Comparison of ENCODE assay signal across 8 mouse cellular contexts in genomic region chr10:111834925-111835823, GRCm38 (mm10).
DNase-seq lines count a peak whose midpoint lies in the region; ATAC-seq and TF ChIP-seq lines count a peak whose summit lies in the region.

No protein-coding gene starts in this region.

- H3K9me3 ChIP-seq in liver, embryonic 16.5 days (replicated peaks; ENCODE audit: control insufficient read depth, low read length), result no peaks in the 10 kb centered on the region
- no peaks in the 10 kb centered on the region for H3K9me3 ChIP-seq in forebrain, embryonic 13.5 days (replicated peaks)
- H3K9me3 ChIP-seq in forebrain, postnatal 0 days (ENCODE audit: low read length), result no peaks in the 10 kb centered on the region

- H3K27ac ChIP-seq in liver, embryonic 16.5 days (ENCODE audit: low read length), result no peak overlapping the region
- H3K27ac ChIP-seq in forebrain, embryonic 13.5 days, result no peak overlapping the region
- H3K27ac ChIP-seq in forebrain, postnatal 0 days (ENCODE audit: low read depth, low read length), result no peak overlapping the region

- TF ChIP-seq CTCF in forebrain, postnatal 0 days (IDR thresholded peaks at IDR 0.05; ENCODE audit: low read depth), result no peak

- no peak overlapping the region for H3K4me3 ChIP-seq in liver, embryonic 16.5 days (ENCODE audit: low read depth, low read length)
- no peak overlapping the region for H3K4me3 ChIP-seq in forebrain, embryonic 13.5 days
- no peak overlapping the region for H3K4me3 ChIP-seq in forebrain, postnatal 0 days (ENCODE audit: low read depth, low read length)

- H3K9ac ChIP-seq in liver, embryonic 16.5 days (ENCODE audit: low read depth, low read length), result no peak overlapping the region
- H3K9ac ChIP-seq in forebrain, embryonic 13.5 days, result no peak overlapping the region
- H3K9ac ChIP-seq in forebrain, postnatal 0 days, result no peak overlapping the region

- no peaks in the 10 kb centered on the region for H3K27me3 ChIP-seq in liver, embryonic 16.5 days (ENCODE audit: control insufficient read depth, insufficient read depth, low read depth, low read length)
- no peaks in the 10 kb centered on the region for H3K27me3 ChIP-seq in forebrain, embryonic 13.5 days
- no peaks in the 10 kb centered on the region for H3K27me3 ChIP-seq in forebrain, postnatal 0 days (ENCODE audit: insufficient read depth, low read length)

- DNase-seq in cerebellum, postnatal 10 days, result peak; percentile 45 to 64
- no peak for DNase-seq in cerebellum, postnatal 4 days (ENCODE audit: low spot score in 2 of 2)
- peak; percentile 50 for DNase-seq in 416B (ENCODE audit: low read depth)
- DNase-seq in gastrocnemius, postnatal 36 days, result peak; percentile 21 to 44
- DNase-seq in spleen, postnatal 4 days (ENCODE audit: low spot score in 2 of 2), result no peak
- no peak for DNase-seq in forebrain, postnatal 0 days

- 29% methylated on average over 11 of the region's 11 CpGs for WGBS in liver, embryonic 16.5 days (ENCODE audit: insufficient replicate concordance)
- WGBS in forebrain, embryonic 13.5 days, result 50% methylated on average over 11 of the region's 11 CpGs
- WGBS in forebrain, postnatal 0 days, result 49% methylated on average over 11 of the region's 11 CpGs

- H3K4me2 ChIP-seq in liver, embryonic 16.5 days (ENCODE audit: low read depth, low read length), result no peak overlapping the region
- H3K4me2 ChIP-seq in forebrain, embryonic 13.5 days, result no peak overlapping the region
- no peak overlapping the region for H3K4me2 ChIP-seq in forebrain, postnatal 0 days (ENCODE audit: low read depth)

- H3K36me3 ChIP-seq in liver, embryonic 16.5 days (ENCODE audit: control insufficient read depth, insufficient read depth), result no peaks in the 10 kb centered on the region
- no peaks in the 10 kb centered on the region for H3K36me3 ChIP-seq in forebrain, embryonic 13.5 days (ENCODE audit: poor library complexity, severe bottlenecking)
- H3K36me3 ChIP-seq in forebrain, postnatal 0 days (ENCODE audit: insufficient read depth), result no peaks in the 10 kb centered on the region

- peaks cover 15% of the 10 kb centered on the region for H3K4me1 ChIP-seq in liver, embryonic 16.5 days (ENCODE audit: control insufficient read depth, low read depth, low read length)
- H3K4me1 ChIP-seq in forebrain, embryonic 13.5 days, result peaks cover 8% of the 10 kb centered on the region
- H3K4me1 ChIP-seq in forebrain, postnatal 0 days (ENCODE audit: insufficient read depth), result no peaks in the 10 kb centered on the region

- intact Hi-C loops in gastrocnemius, postnatal 36 days (cut with DNase I), result no loop called here

- peak; percentile 50 for ATAC-seq in liver, embryonic 16.5 days (ENCODE audit: low read depth)
- no peak for ATAC-seq in forebrain, embryonic 13.5 days
- ATAC-seq in forebrain, postnatal 0 days, result no peak

Comparison
In these comparisons a context has a peak if more than half of its experiments do, and no peak if none do; other contexts are left out.
1. DNase-seq: peak in cerebellum, postnatal 10 days (2 of 2), 416B (single experiment) and gastrocnemius, postnatal 36 days (2 of 2); none in cerebellum, postnatal 4 days (0 of 2), spleen, postnatal 4 days (0 of 2) and forebrain, postnatal 0 days (single experiment).